ENCODE assay signal across 17 mouse cellular contexts in the genomic region with DNA sequence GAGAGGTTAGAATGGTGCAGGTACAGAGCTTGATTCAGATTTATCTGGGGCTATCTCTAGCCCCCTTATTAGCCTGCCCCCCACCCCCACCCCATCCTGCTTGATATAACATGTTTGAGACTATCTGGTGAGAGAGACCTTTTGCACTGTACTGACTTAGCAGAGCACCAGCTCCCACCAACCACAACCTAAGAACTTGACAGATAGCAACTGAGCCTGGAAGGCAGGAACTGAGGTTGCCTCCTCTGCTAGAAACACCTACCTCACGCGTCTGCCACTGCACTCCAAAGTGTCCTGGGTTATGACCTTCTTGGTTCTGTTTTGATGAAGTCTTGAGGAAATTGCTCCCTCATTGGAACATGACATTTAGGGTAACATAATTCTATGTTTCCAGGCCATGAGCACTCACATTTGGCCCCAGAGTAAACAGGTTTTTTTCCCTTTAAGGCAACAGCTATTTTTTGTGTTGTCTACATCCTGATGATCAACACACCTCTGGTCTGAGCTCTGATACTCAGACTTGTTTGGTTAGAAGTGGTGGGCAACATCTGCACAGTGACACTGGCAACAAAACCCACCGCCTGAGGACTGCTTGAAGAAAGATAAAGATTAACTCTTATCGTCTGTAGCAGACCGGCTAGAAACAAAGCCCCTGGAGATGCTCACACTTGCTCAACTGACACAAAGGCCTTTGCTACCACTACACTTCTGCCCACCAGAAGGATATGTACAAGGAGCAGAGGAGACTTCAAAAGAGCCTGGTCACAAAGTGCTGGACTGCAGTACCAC.
"Had no signal": no experiment of that assay in that cellular context is flagged by ENCODE, and none has a peak within 500 bp of the region (broad histone marks: within the 10 kb centered on the region; RNA-seq: fewer than 3 reads in every experiment).

No protein-coding gene starts in this region.

- H3K4me3 ChIP-seq: intestine, embryonic 15.5 days; layer of hippocampus, adult 2 months; limb, embryonic 13.5 days; megakaryocyte, embryonic 14.5 days; midbrain, embryonic 12.5 days; neural tube, embryonic 15.5 days had no signal

- ATAC-seq: intestine, embryonic 15.5 days; midbrain, embryonic 16.5 days had no signal

- H3K4me1 ChIP-seq: intestine, embryonic 15.5 days; limb, embryonic 13.5 days had no signal

- H3K9ac ChIP-seq: intestine, embryonic 15.5 days; limb, embryonic 13.5 days; midbrain, embryonic 12.5 days; neural tube, embryonic 15.5 days had no signal

- DNase-seq: kidney, adult 18-20 months; kidney, postnatal 10 days; kidney, postnatal 4 days; left cerebral cortex, postnatal 4 days; lung, adult 18-20 months; lung, postnatal 36 days; right cerebral cortex, adult 18-20 months; right cerebral cortex, postnatal 25 days; thymus, postnatal 14 days had no signal

- H3K4me2 ChIP-seq: intestine, embryonic 15.5 days; limb, embryonic 13.5 days; midbrain, embryonic 12.5 days; neural tube, embryonic 15.5 days had no signal

- H3K27me3 ChIP-seq: intestine, embryonic 15.5 days; limb, embryonic 13.5 days; megakaryocyte, embryonic 14.5 days; midbrain, embryonic 12.5 days; neural tube, embryonic 15.5 days had no signal

- H3K27ac ChIP-seq: intestine, embryonic 15.5 days; layer of hippocampus, adult 2 months; limb, embryonic 13.5 days; midbrain, embryonic 12.5 days; neural tube, embryonic 15.5 days; stomach, postnatal 0 days had no signal

- H3K9me3 ChIP-seq: intestine, embryonic 15.5 days; limb, embryonic 13.5 days; megakaryocyte, embryonic 14.5 days; midbrain, embryonic 12.5 days; neural tube, embryonic 15.5 days had no signal

- H3K36me3 ChIP-seq: intestine, embryonic 15.5 days had no signal
